Mouse (Mus musculus) stomach, embryonic 14.5 days (tissue): ENCODE data around the gene Zbtb42. TPM values are rescaled to one million over a fixed set of nuclear protein-coding genes. Genes with fewer than 3 reads are reported as not detected.

Experiments
- ATAC-seq: fragments of 200-750 bp; cut with Nextera tagmentation; 2 replicates; pipeline ENCODE4 v1.8.0; 2017; ENCODE audit warnings: low read depth, moderate TSS enrichment; ENCODE audit not compliant: insufficient number of reproducible peaks, insufficient read depth, low FRiP score
- H3K27ac ChIP-seq: fragments of 300-500 bp; sonication (generic); 2 replicates; pipeline ENCODE4 v1.5.1; 2014; ENCODE audit warnings: mild to moderate bottlenecking, low read length, moderate library complexity, mixed read lengths
- H3K27me3 ChIP-seq: fragments of 300-500 bp; sonication (generic); 2 replicates; pipeline ENCODE4 v1.6.1; 2014; ENCODE audit warnings: low read length, control low read depth, mixed read lengths; ENCODE audit not compliant: control insufficient read depth, insufficient read depth
- H3K36me3 ChIP-seq: fragments of 300-500 bp; sonication (generic); 2 replicates; pipeline ENCODE4 v1.6.1; 2014; ENCODE audit warnings: mild to moderate bottlenecking, control low read depth, low read length, moderate library complexity, mixed read lengths; ENCODE audit not compliant: control insufficient read depth, insufficient read depth
- H3K4me1 ChIP-seq: fragments of 300-500 bp; sonication (generic); 2 replicates; pipeline ENCODE4 v1.6.1; 2014; ENCODE audit warnings: low read length, control low read depth, mixed read lengths; ENCODE audit not compliant: control insufficient read depth, insufficient read depth
- H3K4me2 ChIP-seq: fragments of 300-500 bp; sonication (generic); replicated peaks from 2 replicates; pipeline ENCODE4 v1.6.1; 2014; ENCODE audit warnings: low read depth, low read length, control low read depth
- H3K4me3 ChIP-seq: fragments of 300-500 bp; sonication (generic); 2 replicates; pipeline ENCODE4 v1.5.1; 2014; ENCODE audit warnings: low read depth, low read length, control low read depth
- H3K9ac ChIP-seq: fragments of 300-500 bp; sonication (generic); replicated peaks from 2 replicates; pipeline ENCODE4 v1.6.1; 2014; ENCODE audit warnings: low read depth, mild to moderate bottlenecking, control low read depth, low read length, moderate library complexity, mixed read lengths
- H3K9me3 ChIP-seq: fragments of 300-500 bp; sonication (generic); 2 replicates; pipeline ENCODE4 v1.6.1; 2016; ENCODE audit warnings: low read depth, low read length, control low read depth; ENCODE audit not compliant: control insufficient read depth
- WGBS: fragments of 180-500 bp; shearing (Covaris S2); extraction: QIAGEN DNeasy Blood & Tissue Kit; methylation state at CpG from one replicate; pipeline ENCODE4 v1.1.7; 2014; 5-methylcytosine and 5-hydroxymethylcytosine counted together
- polyA plus RNA-seq: library from polyadenylated mRNA; unstranded; fragments of >200 nt; fragmentation: Nextera tagmentation; extraction: Ambion mirVana; gene quantifications from 2 replicates; pipeline ENCODE4 v1.2.1, GENCODE M21; 2014

The Zbtb42 gene
- polyA plus RNA-seq, 1 experiment from 2014 or later = 10.9 TPM

- Histone ChIP-seq H3K27me3 (no peaks in the 10 kb centered on the region), H3K9ac (no peak overlapping the region), H3K4me1 (0 out of 2 replicates have a peak, but pooled peaks cover 5% of the 10 kb centered on the region), H3K4me3 (no peak overlapping the region), H3K9me3 (no peaks in the 10 kb centered on the region), H3K36me3 (no peaks in the 10 kb centered on the region), H3K27ac (no peak overlapping the region), H3K4me2 (no peak overlapping the region)
- ATAC-seq = 0 out of 2 replicates have a peak, but pooled peaks have one; percentile 1
- 21% methylated on average over 8 of the region's 8 CpGs for WGBS
These were observed 28.9 kb downstream of the Zbtb42 start for GRCm38 (mm10) chr12:112707573-112707869.

- Histone ChIP-seq H3K4me1 (no peaks in the 10 kb centered on the region), H3K9ac (no peak overlapping the region), H3K27me3 (no peaks in the 10 kb centered on the region), H3K4me2 (no peak overlapping the region), H3K27ac (no peak overlapping the region), H3K9me3 (no peaks in the 10 kb centered on the region), H3K36me3 (no peaks in the 10 kb centered on the region), H3K4me3 (no peak overlapping the region)
- no peak for ATAC-seq
- 44% methylated on average over 3 of the region's 3 CpGs for WGBS
These were observed 35.4 kb downstream of the Zbtb42 start for GRCm38 (mm10) chr12:112713984-112714383.

- ATAC-seq = no peak
- 0 out of 2 replicates have a peak, but pooled peaks cover 6% of the 10 kb centered on the region for H3K4me1 ChIP-seq
- H3K4me2 ChIP-seq = no peak overlapping the region
- H3K9ac ChIP-seq = no peak overlapping the region
- no peaks in the 10 kb centered on the region for H3K27me3 ChIP-seq
- H3K4me3 ChIP-seq = no peak overlapping the region
- no peak overlapping the region for H3K27ac ChIP-seq
- no peaks in the 10 kb centered on the region for H3K9me3 ChIP-seq
- WGBS = 32% methylated on average over 7 of the region's 7 CpGs
- H3K36me3 ChIP-seq = no peaks in the 10 kb centered on the region
These were observed 38.5 kb downstream of the Zbtb42 start for GRCm38 (mm10) chr12:112717140-112717539.

- no peaks in the 10 kb centered on the region for H3K36me3 ChIP-seq
- ATAC-seq = no peak
- H3K9ac ChIP-seq = no peak overlapping the region
- no peak overlapping the region for H3K4me2 ChIP-seq
- H3K27me3 ChIP-seq = no peaks in the 10 kb centered on the region
- no peak overlapping the region for H3K27ac ChIP-seq
- WGBS = 49% methylated on average over 5 of the region's 5 CpGs
- H3K4me3 ChIP-seq = no peak overlapping the region
- peaks cover 11% of the 10 kb centered on the region; the same call in 1 of the 2 replicates for H3K4me1 ChIP-seq
- H3K9me3 ChIP-seq = no peaks in the 10 kb centered on the region
These were observed 40.4 kb downstream of the Zbtb42 start for GRCm38 (mm10) chr12:112718995-112719394.

GRCm38 (mm10) chr12:112720216-112720615, 41.6 kb downstream of the Zbtb42 start, which contains the start of gene Cep170b:
Gene Cep170b, plus strand, starts transcription at chr12:112720455.
- Histone ChIP-seq H3K27ac (peak within 1 kb of the TSS; percentile 93), H3K4me2 (peak within 1 kb of the TSS; percentile 86), H3K4me1 (peaks cover 11% of the 10 kb centered on the region; the same call in 1 of the 2 replicates), H3K9me3 (no peaks in the 10 kb centered on the region), H3K4me3 (peak within 1 kb of the TSS; percentile 70), H3K9ac (peak within 1 kb of the TSS; percentile 18; the same call in 1 of the 2 replicates), H3K27me3 (no peaks in the 10 kb centered on the region), H3K36me3 (no peaks in the 10 kb centered on the region)
- 59% methylated on average over 6 of the region's 6 CpGs for WGBS
- no peak for ATAC-seq

GRCm38 (mm10) chr12:112720890-112721423, 42.3 kb downstream of the Zbtb42 start:
- no peak for ATAC-seq
- Histone ChIP-seq H3K4me1 (peaks cover 11% of the 10 kb centered on the region; the same call in 1 of the 2 replicates), H3K27ac (peak overlapping the region; percentile 93), H3K27me3 (no peaks in the 10 kb centered on the region), H3K9me3 (no peaks in the 10 kb centered on the region), H3K36me3 (no peaks in the 10 kb centered on the region), H3K4me3 (peak overlapping the region; percentile 70), H3K4me2 (peak overlapping the region; percentile 86), H3K9ac (peak overlapping the region; percentile 18; the same call in 1 of the 2 replicates)
- 38% methylated on average over 12 of the region's 12 CpGs for WGBS

- Histone ChIP-seq H3K4me1 (peaks cover 11% of the 10 kb centered on the region; the same call in 1 of the 2 replicates), H3K27me3 (no peaks in the 10 kb centered on the region), H3K36me3 (no peaks in the 10 kb centered on the region), H3K4me2 (peak overlapping the region; percentile 86), H3K9me3 (no peaks in the 10 kb centered on the region), H3K4me3 (peak overlapping the region; percentile 70), H3K27ac (peak overlapping the region; percentile 93), H3K9ac (peak overlapping the region; percentile 76)
- WGBS = 3% methylated on average over 64 of the region's 69 CpGs
- ATAC-seq = peak; percentile 67
These were observed 43.0 kb downstream of the Zbtb42 start for GRCm38 (mm10) chr12:112721424-112722239.

- Histone ChIP-seq H3K9me3 (no peaks in the 10 kb centered on the region), H3K4me3 (peak overlapping the region; percentile 70), H3K27ac (peak overlapping the region; percentile 85), H3K9ac (peak overlapping the region; percentile 76), H3K4me2 (peak overlapping the region; percentile 86), H3K36me3 (no peaks in the 10 kb centered on the region; the same call in 1 of the 2 replicates), H3K4me1 (peaks cover 11% of the 10 kb centered on the region; the same call in 1 of the 2 replicates), H3K27me3 (no peaks in the 10 kb centered on the region)
- ATAC-seq = peak; percentile 40
- WGBS = under 1% methylated on average over 61 of the region's 75 CpGs
These were observed 43.8 kb downstream of the Zbtb42 start for GRCm38 (mm10) chr12:112722240-112723027.
